Comparison of ENCODE assay signal across 30 mouse cellular contexts in genomic region chr5:120919156-120919935, GRCm38 (mm10). TPM values are rescaled to one million over a fixed set of nuclear protein-coding genes. Genes with fewer than 3 reads are reported as not detected.
"Had no signal": no experiment of that assay in that cellular context is flagged by ENCODE, and none has a peak within 500 bp of the region (broad histone marks: within the 10 kb centered on the region; RNA-seq: fewer than 3 reads in every experiment).

No protein-coding gene starts in this region.

RNA-seq across cellular contexts. Expression of gene Oas1d, which starts 5.0 kb away (rescaled TPM):
- polyA plus RNA-seq: limb, embryonic 10.5 days; limb, embryonic 11.5 days; limb, embryonic 12.5 days; limb, embryonic 13.5 days; limb, embryonic 14.5 days; limb, embryonic 15.5 days; liver, adult 2 months; liver, embryonic 11.5 days; liver, embryonic 12.5 days; liver, embryonic 13.5 days; liver, embryonic 14.5 days; liver, embryonic 15.5 days; liver, embryonic 16.5 days; liver, postnatal 0 days; lung, adult 2 months; lung, embryonic 14.5 days; lung, embryonic 15.5 days; lung, embryonic 16.5 days; lung, postnatal 0 days; macrophage; midbrain, embryonic 10.5 days; midbrain, embryonic 11.5 days; midbrain, embryonic 12.5 days; midbrain, embryonic 13.5 days; midbrain, embryonic 14.5 days; myocyte; neural tube, embryonic 11.5 days had no signal

RNA-seq across cellular contexts. Expression of gene Oas1g, which starts 31.9 kb away (rescaled TPM):
- polyA plus RNA-seq: limb, embryonic 11.5 days; limb, embryonic 13.5 days; lung, embryonic 14.5 days; midbrain, embryonic 10.5 days; midbrain, embryonic 16.5 days; myocyte; neural tube, embryonic 11.5 days had no signal

RNA-seq across cellular contexts. Expression of gene Oas1h, which starts 58.1 kb away (rescaled TPM):
- polyA plus RNA-seq: limb, embryonic 10.5 days; limb, embryonic 11.5 days; limb, embryonic 12.5 days; limb, embryonic 13.5 days; limb, embryonic 14.5 days; limb, embryonic 15.5 days; liver, adult 2 months; liver, embryonic 11.5 days; liver, embryonic 12.5 days; liver, embryonic 13.5 days; liver, embryonic 14.5 days; liver, embryonic 15.5 days; liver, embryonic 16.5 days; liver, postnatal 0 days; lung, adult 2 months; lung, embryonic 14.5 days; lung, embryonic 15.5 days; lung, embryonic 16.5 days; lung, postnatal 0 days; macrophage; midbrain, embryonic 10.5 days; midbrain, embryonic 11.5 days; midbrain, embryonic 12.5 days; midbrain, embryonic 13.5 days; midbrain, embryonic 14.5 days; midbrain, embryonic 15.5 days; midbrain, embryonic 16.5 days; midbrain, postnatal 0 days; myocyte; neural tube, embryonic 11.5 days had no signal
